Mouse (Mus musculus) forebrain, postnatal 0 days (tissue): ENCODE measurements around the gene 4933406M09Rik. TPM values are rescaled to one million over a fixed set of nuclear protein-coding genes. Genes with fewer than 3 reads are reported as not detected.

Source experiments
- ATAC-seq: fragments of 200-750 bp; cut with Nextera tagmentation; 2 replicates; pipeline ENCODE4 v1.8.0; 2017; ENCODE audit warnings: mild to moderate bottlenecking, moderate library complexity
- DNase-seq: peaks from one replicate; pipeline ENCODE4 v3.0.0-alpha.2; 2015
- H3K27ac ChIP-seq: fragments of 300-500 bp; sonication (generic); 2 replicates; pipeline ENCODE4 v1.5.1; 2014; ENCODE audit warnings: low read depth, mild to moderate bottlenecking, antibody characterized with exemption, low read length, moderate library complexity, mixed read lengths
- H3K27me3 ChIP-seq: fragments of 300-500 bp; sonication (generic); 2 replicates; pipeline ENCODE4 v1.6.1; 2014; ENCODE audit warnings: mild to moderate bottlenecking, low read length, mixed read lengths; ENCODE audit not compliant: insufficient read depth
- H3K36me3 ChIP-seq: fragments of 300-500 bp; sonication (generic); 2 replicates; pipeline ENCODE4 v1.6.1; 2014; ENCODE audit warnings: mild to moderate bottlenecking, moderate library complexity; ENCODE audit not compliant: insufficient read depth
- H3K4me1 ChIP-seq: fragments of 300-500 bp; sonication (generic); 2 replicates; pipeline ENCODE4 v1.6.1; 2014; ENCODE audit warnings: antibody characterized with exemption; ENCODE audit not compliant: insufficient read depth
- H3K4me2 ChIP-seq: fragments of 300-500 bp; sonication (generic); 2 replicates; pipeline ENCODE4 v1.6.1; 2014; ENCODE audit warnings: low read depth, mild to moderate bottlenecking, moderate library complexity
- H3K4me3 ChIP-seq: fragments of 300-500 bp; sonication (generic); 2 replicates; pipeline ENCODE4 v1.5.1; 2014; ENCODE audit warnings: low read depth, low read length, mixed read lengths
- H3K9ac ChIP-seq: fragments of 300-500 bp; sonication (generic); 2 replicates; pipeline ENCODE4 v1.6.1; 2014; ENCODE audit warnings: mild to moderate bottlenecking
- H3K9me3 ChIP-seq: fragments of 300-500 bp; sonication (generic); 2 replicates; pipeline ENCODE4 v1.6.1; 2016; ENCODE audit warnings: low read length
- CTCF ChIP-seq: sonication (generic); IDR thresholded peaks from 2 replicates; pipeline ENCODE4 v1.5.1; 2016; ENCODE audit warnings: antibody characterized with exemption, control low read depth, low read depth
- WGBS: fragments of 180-500 bp; shearing (Covaris S2); extraction: QIAGEN DNeasy Blood & Tissue Kit; methylation state at CpG from one replicate; pipeline ENCODE4 v1.1.7; 2014; 5-methylcytosine and 5-hydroxymethylcytosine counted together
- polyA plus RNA-seq: library from polyadenylated mRNA; unstranded; fragments of >200 nt; fragmentation: Nextera tagmentation; extraction: Ambion mirVana; gene quantifications from 2 replicates; pipeline ENCODE4 v1.2.1, GENCODE M21; 2015
- total RNA-seq: library from RNA; depleted of rRNA; stranded (reverse); fragments of >200 nt; gene quantifications from 2 replicates; pipeline ENCODE4 v1.2.3, GENCODE M21; 2014; rRNA removed

Gene 4933406M09Rik
- total and polyA plus RNA-seq, 2 experiments from 2014 or later = not detected

DNA sequence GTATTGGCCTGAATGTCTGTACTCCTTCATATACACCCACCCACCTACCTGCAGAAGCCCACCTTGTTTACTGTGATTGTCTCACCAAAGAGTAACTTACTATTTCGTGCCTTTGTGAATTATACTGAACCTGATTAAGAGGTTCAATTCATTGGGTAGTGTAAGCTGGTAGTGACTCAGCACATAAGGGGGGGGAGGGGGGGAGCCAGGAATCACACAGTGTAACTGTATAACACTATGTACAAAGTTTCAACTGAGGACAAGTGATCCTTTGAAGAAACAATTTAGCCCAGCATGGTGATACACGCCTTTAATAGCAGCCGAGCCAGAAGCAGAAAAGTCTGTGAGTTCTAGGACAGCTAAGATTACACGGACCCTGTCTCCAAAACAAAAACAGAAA lies 47.7 kb downstream of the 4933406M09Rik start:
- H3K36me3 ChIP-seq = peaks cover 35% of the 10 kb centered on the region
- H3K27ac ChIP-seq = no peak overlapping the region
- WGBS = 95% methylated on average over 4 of the region's 4 CpGs
- no peaks in the 10 kb centered on the region for H3K9me3 ChIP-seq
- H3K4me1 ChIP-seq = no peaks in the 10 kb centered on the region
- no peaks in the 10 kb centered on the region for H3K27me3 ChIP-seq
- H3K4me3 ChIP-seq = no peak overlapping the region
- no peak for TF ChIP-seq CTCF
- no peak overlapping the region for H3K4me2 ChIP-seq
- ATAC-seq = no peak
- no peak for DNase-seq
- H3K9ac ChIP-seq = no peak overlapping the region

DNA sequence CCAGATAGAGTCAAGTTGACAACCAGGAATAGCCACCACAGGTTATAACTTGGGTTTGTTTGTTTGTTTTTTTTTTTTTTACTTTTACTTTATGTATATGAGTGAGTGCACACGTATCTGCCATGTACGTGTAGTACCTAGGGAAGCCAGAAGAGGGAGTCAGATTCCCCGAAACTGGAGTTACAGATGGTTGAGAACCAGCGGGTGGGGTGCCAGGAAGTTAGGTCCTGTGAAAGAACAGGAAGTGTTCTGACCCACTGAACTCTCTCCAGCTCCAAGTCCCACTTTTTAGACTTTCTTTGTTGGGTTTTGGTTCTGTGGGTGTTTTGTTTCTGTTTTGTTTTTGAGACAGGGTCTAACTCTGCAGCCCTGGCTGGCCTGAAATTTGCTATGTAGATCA lies 49.7 kb downstream of the 4933406M09Rik start:
- WGBS = 28% methylated on average over 4 of the region's 4 CpGs
- no peak for DNase-seq
- TF ChIP-seq CTCF = peak; percentile 45

DNA sequence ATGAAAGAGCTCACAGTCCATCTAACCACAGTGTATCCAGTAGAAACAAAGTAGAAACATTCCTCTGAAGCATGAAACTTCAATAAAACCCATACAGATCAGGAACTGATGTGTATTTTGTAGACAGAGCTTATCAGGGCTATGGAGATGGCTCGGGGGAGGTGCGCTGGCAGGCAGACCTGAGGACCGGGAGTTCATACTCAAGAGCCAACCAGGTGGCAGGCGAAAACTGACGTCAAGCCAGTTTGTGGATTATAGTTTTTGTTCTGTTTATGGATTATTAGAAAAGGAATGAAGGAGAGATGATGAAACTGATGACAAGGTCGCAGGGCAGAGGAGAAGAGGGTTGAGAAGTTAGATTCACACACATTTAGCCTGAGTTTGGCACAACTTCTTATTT lies 54.7 kb downstream of the 4933406M09Rik start:
- Histone ChIP-seq H3K36me3 (no peaks in the 10 kb centered on the region), H3K9me3 (no peaks in the 10 kb centered on the region), H3K4me3 (no peak overlapping the region), H3K27me3 (no peaks in the 10 kb centered on the region), H3K4me2 (no peak overlapping the region), H3K9ac (no peak overlapping the region), H3K4me1 (no peaks in the 10 kb centered on the region), H3K27ac (no peak overlapping the region)
- no peak for TF ChIP-seq CTCF
- WGBS = 94% methylated on average over 6 of the region's 6 CpGs
- DNase-seq (no peak), ATAC-seq (no peak)

More for the DNA sequence above, 49.7 kb downstream of the 4933406M09Rik start:
- H3K36me3 ChIP-seq = peaks cover 27% of the 10 kb centered on the region
- no peak overlapping the region for H3K4me2 ChIP-seq
- H3K27ac ChIP-seq = no peak overlapping the region
- H3K27me3 ChIP-seq = no peaks in the 10 kb centered on the region
- no peak for ATAC-seq
- no peaks in the 10 kb centered on the region for H3K4me1 ChIP-seq
- H3K9ac ChIP-seq = no peak overlapping the region
- no peak overlapping the region for H3K4me3 ChIP-seq
- H3K9me3 ChIP-seq = no peaks in the 10 kb centered on the region

Other genes with a start within 250 kb of the 4933406M09Rik start
- 0.38 and 1.3 TPM in 2 replicates for gene Chil1, start 203.8 kb upstream of the 4933406M09Rik start, total RNA-seq
- gene Chil1, start 203.8 kb upstream of the 4933406M09Rik start, polyA plus RNA-seq = 3.3 and 4.1 TPM in 2 replicates
- gene Mybph, start 192.5 kb upstream of the 4933406M09Rik start, total RNA-seq = 0.10 and 0.23 TPM in 2 replicates
- gene Mybph, start 192.5 kb upstream of the 4933406M09Rik start, polyA plus RNA-seq = 0.12 TPM in 1 of 2 replicates, not detected in the other
- gene Adora1, start 150.5 kb upstream of the 4933406M09Rik start, total RNA-seq = 38.4 and 41.5 TPM in 2 replicates
- gene Adora1, start 150.5 kb upstream of the 4933406M09Rik start, polyA plus RNA-seq = 29.3 and 37.5 TPM in 2 replicates
- 0.08 and 0.29 TPM in 2 replicates for gene Myog, start 96.0 kb upstream of the 4933406M09Rik start, total RNA-seq
- 0.19 and 0.28 TPM in 2 replicates for gene Myog, start 96.0 kb upstream of the 4933406M09Rik start, polyA plus RNA-seq
- gene Ppfia4, start 53.0 kb upstream of the 4933406M09Rik start, total RNA-seq = 26.9 and 31.9 TPM in 2 replicates
- gene Ppfia4, start 53.0 kb upstream of the 4933406M09Rik start, polyA plus RNA-seq = 12.7 and 17.5 TPM in 2 replicates
- 177 and 184 TPM in 2 replicates for gene Tmem183a, start 24.0 kb upstream of the 4933406M09Rik start, total RNA-seq
- 103 and 123 TPM in 2 replicates for gene Tmem183a, start 24.0 kb upstream of the 4933406M09Rik start, polyA plus RNA-seq
- gene Cyb5r1, start 19.6 kb downstream of the 4933406M09Rik start, total RNA-seq = 9.2 and 16.0 TPM in 2 replicates
- 9.5 and 14.5 TPM in 2 replicates for gene Cyb5r1, start 19.6 kb downstream of the 4933406M09Rik start, polyA plus RNA-seq
- 80.0 and 82.0 TPM in 2 replicates for gene Adipor1, start 29.4 kb downstream of the 4933406M09Rik start, total RNA-seq
- 62.2 and 68.2 TPM in 2 replicates for gene Adipor1, start 29.4 kb downstream of the 4933406M09Rik start, polyA plus RNA-seq
- 33.5 and 40.0 TPM in 2 replicates for gene Klhl12, start 69.6 kb downstream of the 4933406M09Rik start, total RNA-seq
- gene Klhl12, start 69.6 kb downstream of the 4933406M09Rik start, polyA plus RNA-seq = 26.2 and 33.6 TPM in 2 replicates
- 35.0 and 39.6 TPM in 2 replicates for gene Rabif, start 108.7 kb downstream of the 4933406M09Rik start, total RNA-seq
- 68.9 and 74.6 TPM in 2 replicates for gene Rabif, start 108.7 kb downstream of the 4933406M09Rik start, polyA plus RNA-seq
- gene Mgat4e, start 163.7 kb downstream of the 4933406M09Rik start, total RNA-seq = 0.23 TPM in 1 of 2 replicates, not detected in the other
- not detected in 2 replicates for gene Mgat4e, start 163.7 kb downstream of the 4933406M09Rik start, polyA plus RNA-seq
- 75.2 and 84.6 TPM in 2 replicates for gene Kdm5b, start 174.2 kb downstream of the 4933406M09Rik start, total RNA-seq
- gene Kdm5b, start 174.2 kb downstream of the 4933406M09Rik start, polyA plus RNA-seq = 38.3 and 53.6 TPM in 2 replicates